Mouse (Mus musculus) heart, embryonic 13.5 days (tissue): ENCODE results near the gene Atp8a2. TPM values are rescaled to one million over a fixed set of nuclear protein-coding genes. Genes with fewer than 3 reads are reported as not detected.
A peak's percentile ranks its signal among the peaks of the same experiment; 100 is the strongest.

Experiments
- ATAC-seq: fragments of 200-750 bp; cut with Nextera tagmentation; 2 replicates; pipeline ENCODE4 v1.8.0; 2017; ENCODE audit warnings: moderate TSS enrichment; ENCODE audit not compliant: insufficient number of reproducible peaks, low FRiP score, low TSS enrichment; ENCODE audit errors: extremely low read depth
- H3K27ac ChIP-seq: fragments of 300-500 bp; sonication (generic); replicated peaks from 2 replicates; pipeline ENCODE4 v1.5.1; 2015; ENCODE audit warnings: moderate library complexity, mild to moderate bottlenecking, inconsistent platforms
- H3K27me3 ChIP-seq: fragments of 300-500 bp; sonication (generic); replicated peaks from 2 replicates; pipeline ENCODE4 v1.6.1; 2015; ENCODE audit warnings: mild to moderate bottlenecking, inconsistent platforms
- H3K36me3 ChIP-seq: fragments of 300-500 bp; sonication (generic); 2 replicates; pipeline ENCODE4 v1.6.1; 2015; ENCODE audit warnings: mild to moderate bottlenecking, inconsistent platforms
- H3K4me1 ChIP-seq: fragments of 300-500 bp; sonication (generic); 2 replicates; pipeline ENCODE4 v1.6.1; 2015; ENCODE audit warnings: inconsistent platforms
- H3K4me2 ChIP-seq: fragments of 300-500 bp; sonication (generic); 2 replicates; pipeline ENCODE4 v1.6.1; 2015; ENCODE audit warnings: inconsistent platforms, mild to moderate bottlenecking, moderate library complexity
- H3K4me3 ChIP-seq: fragments of 300-500 bp; sonication (generic); 2 replicates; pipeline ENCODE4 v1.5.1; 2015; ENCODE audit warnings: moderate library complexity, mild to moderate bottlenecking, inconsistent platforms
- H3K9ac ChIP-seq: fragments of 300-500 bp; sonication (generic); 2 replicates; pipeline ENCODE4 v1.6.1; 2015; ENCODE audit warnings: inconsistent platforms, mild to moderate bottlenecking, moderate library complexity
- H3K9me3 ChIP-seq: fragments of 300-500 bp; sonication (generic); 2 replicates; pipeline ENCODE4 v1.6.1; 2016; ENCODE audit warnings: inconsistent platforms
- WGBS: fragments of 180-500 bp; shearing (Covaris S2); methylation state at CpG from one replicate; pipeline ENCODE4 v1.1.7; 2015; ENCODE audit warnings: mixed read lengths; 5-methylcytosine and 5-hydroxymethylcytosine counted together
- polyA plus RNA-seq: library from polyadenylated mRNA; unstranded; fragments of >200 nt; fragmentation: Nextera tagmentation; extraction: Ambion mirVana; gene quantifications from 2 replicates; pipeline ENCODE4 v1.2.1, GENCODE M21; 2015

The Atp8a2 gene
- polyA plus RNA-seq, 1 experiment from 2014 or later, result 6.7 TPM

DNA sequence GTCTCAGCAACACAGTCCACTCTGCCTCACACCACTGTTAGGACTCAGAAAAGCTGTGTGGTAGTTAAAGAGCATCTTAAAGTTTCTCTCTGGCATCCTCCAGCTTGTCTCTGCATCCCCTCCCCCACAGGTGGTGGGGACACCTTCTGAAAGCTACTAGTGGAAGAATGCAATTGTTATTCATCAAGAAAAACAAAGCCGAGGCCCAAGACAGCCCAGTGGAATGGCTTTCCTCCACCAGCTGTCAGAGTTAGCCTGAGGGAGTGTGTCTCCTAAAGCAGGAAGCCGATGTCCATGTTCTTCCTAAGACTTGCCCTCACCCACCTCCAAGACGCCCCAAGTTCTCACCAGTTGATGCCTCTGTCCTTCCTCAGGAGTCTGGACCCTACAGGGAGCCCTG, 48.1 kb downstream of the Atp8a2 start:
- no peaks in the 10 kb centered on the region for H3K27me3 ChIP-seq

DNA sequence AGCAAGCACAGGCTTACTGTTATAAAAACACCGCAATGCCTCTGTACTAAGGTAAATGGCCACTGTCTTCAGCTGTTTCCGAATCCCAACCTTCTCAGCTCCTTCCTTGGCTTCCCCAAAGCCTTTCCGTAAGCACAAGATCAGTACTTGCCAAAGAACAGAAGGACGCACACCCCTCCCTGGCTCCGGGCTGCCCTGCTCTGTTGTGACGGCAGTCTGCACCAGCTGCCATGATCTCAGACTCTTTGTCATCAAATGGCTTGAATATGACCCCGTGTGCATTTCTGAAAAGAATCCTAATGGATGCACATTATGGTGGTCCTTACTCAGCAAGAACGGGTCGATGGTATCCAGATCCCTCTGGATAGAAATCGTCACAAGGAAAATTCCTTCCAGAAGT, 53.7 kb downstream of the Atp8a2 start:
- WGBS, result 70% methylated on average over 10 of the region's 10 CpGs
- Histone ChIP-seq H3K27me3 (no peaks in the 10 kb centered on the region), H3K9ac (no peak overlapping the region), H3K4me1 (peaks cover 12% of the 10 kb centered on the region), H3K9me3 (no peaks in the 10 kb centered on the region), H3K27ac (no peak overlapping the region), H3K4me3 (no peak overlapping the region), H3K4me2 (no peak overlapping the region), H3K36me3 (no peaks in the 10 kb centered on the region)
- no peak for ATAC-seq

More for the DNA sequence above, 48.1 kb downstream of the Atp8a2 start:
- Histone ChIP-seq H3K9ac (no peak overlapping the region), H3K4me2 (no peak overlapping the region), H3K9me3 (no peaks in the 10 kb centered on the region), H3K27ac (no peak overlapping the region), H3K4me3 (no peak overlapping the region), H3K36me3 (no peaks in the 10 kb centered on the region), H3K4me1 (peaks cover 10% of the 10 kb centered on the region)
- ATAC-seq, result no peak
- WGBS, result 39% methylated on average over 3 of the region's 3 CpGs

DNA sequence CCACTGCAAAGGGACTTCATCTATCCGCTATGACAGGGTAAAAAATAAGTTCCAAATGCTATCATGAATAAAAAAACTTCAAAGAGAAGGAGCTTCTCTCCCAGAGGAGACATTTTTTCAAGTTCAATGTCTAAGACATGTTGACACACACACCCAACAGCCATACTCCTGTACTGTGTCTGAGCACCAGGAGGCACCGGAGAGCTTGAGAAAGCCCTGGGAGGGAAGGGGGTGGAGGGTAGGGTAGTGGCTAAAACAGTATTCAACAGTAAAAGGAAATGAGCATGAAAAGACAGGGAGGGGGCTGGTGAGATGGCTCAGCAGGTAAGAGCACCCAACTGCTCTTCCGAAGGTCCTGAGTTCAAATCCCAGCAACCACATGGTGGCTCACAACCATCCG, 58.6 kb downstream of the Atp8a2 start:
- Histone ChIP-seq H3K36me3 (no peaks in the 10 kb centered on the region), H3K4me3 (no peak overlapping the region), H3K4me1 (no peaks in the 10 kb centered on the region), H3K27me3 (no peaks in the 10 kb centered on the region), H3K4me2 (no peak overlapping the region), H3K27ac (no peak overlapping the region), H3K9me3 (no peaks in the 10 kb centered on the region), H3K9ac (no peak overlapping the region)
- no peak for ATAC-seq
- WGBS, result 84% methylated on average over 4 of the region's 4 CpGs

DNA sequence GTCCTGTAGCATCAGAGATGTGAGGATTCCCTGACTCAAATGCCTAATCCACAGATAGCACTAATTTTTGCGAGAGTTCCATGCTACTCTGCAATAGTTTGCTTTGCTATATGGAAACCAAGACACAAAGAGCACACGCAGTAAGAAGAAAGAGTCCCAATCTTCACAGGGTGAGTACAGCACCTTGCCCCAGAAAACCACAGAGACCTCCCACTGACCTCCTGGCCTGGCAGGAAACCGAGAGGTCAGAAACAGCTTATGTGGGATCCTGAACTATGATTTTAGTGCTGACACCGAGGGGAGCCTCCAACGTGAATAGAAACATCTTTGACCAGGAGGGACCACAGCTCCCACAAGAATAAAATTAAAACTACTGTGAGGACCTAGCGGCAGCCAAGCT, 59.2 kb downstream of the Atp8a2 start:
- Histone ChIP-seq H3K4me2 (no peak overlapping the region), H3K9ac (no peak overlapping the region), H3K27ac (no peak overlapping the region), H3K4me3 (no peak overlapping the region), H3K27me3 (no peaks in the 10 kb centered on the region), H3K36me3 (no peaks in the 10 kb centered on the region), H3K9me3 (no peaks in the 10 kb centered on the region), H3K4me1 (no peaks in the 10 kb centered on the region)
- no peak for ATAC-seq
- 68% methylated on average over 6 of the region's 6 CpGs for WGBS

DNA sequence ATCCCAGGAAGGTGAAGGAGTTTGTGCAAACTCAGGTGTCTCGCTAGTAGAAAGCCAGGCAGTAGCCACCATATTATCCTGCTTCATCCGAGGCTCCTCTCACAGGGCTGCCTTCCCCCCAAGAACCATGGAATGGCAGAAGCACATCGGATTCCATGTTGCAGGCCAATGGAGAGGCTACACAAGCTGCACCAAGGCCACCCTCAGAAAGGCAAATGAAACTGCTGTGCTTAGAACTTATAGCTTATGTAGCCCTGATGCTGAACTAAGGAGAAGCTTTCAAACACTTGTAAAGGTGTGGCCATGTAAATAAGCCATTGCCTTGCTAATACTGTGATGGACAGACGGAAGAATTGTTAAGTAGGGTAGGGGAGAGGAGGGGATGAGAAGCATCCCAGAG, 61.2 kb downstream of the Atp8a2 start:
- Histone ChIP-seq H3K4me2 (no peak overlapping the region), H3K9me3 (no peaks in the 10 kb centered on the region), H3K27ac (no peak overlapping the region), H3K9ac (no peak overlapping the region), H3K4me1 (peaks cover 5% of the 10 kb centered on the region), H3K4me3 (no peak overlapping the region), H3K36me3 (no peaks in the 10 kb centered on the region), H3K27me3 (no peaks in the 10 kb centered on the region)
- no peak for ATAC-seq
- whole genome bisulfite sequencing, result 71% methylated on average over 4 of the region's 4 CpGs

DNA sequence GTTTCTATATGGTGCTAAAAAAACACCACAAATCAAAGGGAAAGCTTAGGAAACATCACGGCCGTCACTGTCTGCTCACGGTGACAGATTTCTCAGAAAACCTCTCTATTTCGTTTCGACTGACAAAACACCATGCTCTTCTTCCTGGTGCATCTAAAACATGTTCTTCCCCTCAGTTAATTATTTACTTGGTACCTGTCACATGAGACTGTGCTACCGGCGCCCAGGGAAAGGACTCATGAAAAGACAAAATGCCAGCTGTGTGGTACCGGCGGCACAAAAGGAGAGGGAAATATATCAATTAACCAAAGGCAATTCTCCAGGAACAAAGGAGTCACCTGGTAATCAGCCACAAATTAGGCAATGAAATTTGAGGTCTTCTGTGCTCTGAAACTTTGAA, 62.3 kb downstream of the Atp8a2 start:
- H3K9ac ChIP-seq, result no peak overlapping the region
- H3K27me3 ChIP-seq, result no peaks in the 10 kb centered on the region
- no peaks in the 10 kb centered on the region for H3K9me3 ChIP-seq
- no peak overlapping the region for H3K4me3 ChIP-seq
- no peaks in the 10 kb centered on the region for H3K36me3 ChIP-seq
- ATAC-seq, result no peak
- 87% methylated on average over 9 of the region's 9 CpGs for WGBS
- no peak overlapping the region for H3K27ac ChIP-seq
- no peak overlapping the region for H3K4me2 ChIP-seq
- H3K4me1 ChIP-seq, result peaks cover 14% of the 10 kb centered on the region

DNA sequence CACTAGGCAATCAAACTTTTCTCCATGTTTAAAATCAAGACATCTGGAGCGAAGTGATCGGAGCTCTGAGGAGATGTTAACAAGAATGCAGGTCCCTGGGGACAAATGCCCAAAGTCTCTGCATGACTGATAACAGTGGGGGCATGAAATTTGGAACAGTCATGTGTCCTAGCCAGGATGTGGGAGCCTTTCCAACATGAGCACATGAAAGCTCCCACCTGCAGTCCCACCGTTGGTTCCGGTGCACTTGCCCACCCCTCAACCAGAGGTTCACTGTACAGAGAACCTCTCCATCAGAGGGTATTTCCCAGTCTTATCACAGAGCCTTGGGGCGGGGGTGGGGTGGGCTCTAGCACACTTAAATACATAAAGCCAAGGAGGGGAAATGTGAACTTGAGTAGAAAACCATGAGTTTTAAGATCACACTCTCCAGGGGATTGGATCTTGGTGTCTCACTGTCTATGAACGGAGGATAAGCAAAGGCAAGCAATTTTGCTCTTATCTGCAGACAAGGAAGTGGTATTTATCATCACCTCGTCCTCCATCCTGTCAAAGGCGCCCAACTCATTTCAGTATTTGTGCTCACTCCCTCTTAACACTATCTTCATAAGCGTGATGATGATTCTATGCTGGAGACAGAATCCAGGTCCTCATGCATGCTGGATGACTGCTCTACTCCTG, 65.6 kb downstream of the Atp8a2 start:
- no peak for ATAC-seq
- H3K27ac ChIP-seq, result no peak overlapping the region
- no peak overlapping the region for H3K4me2 ChIP-seq
- H3K9me3 ChIP-seq, result no peaks in the 10 kb centered on the region
- WGBS, result 57% methylated on average over 9 of the region's 9 CpGs
- H3K36me3 ChIP-seq, result no peaks in the 10 kb centered on the region
- no peak overlapping the region for H3K4me3 ChIP-seq
- no peak overlapping the region for H3K9ac ChIP-seq
- H3K4me1 ChIP-seq, result peaks cover 14% of the 10 kb centered on the region
- H3K27me3 ChIP-seq, result no peaks in the 10 kb centered on the region

DNA sequence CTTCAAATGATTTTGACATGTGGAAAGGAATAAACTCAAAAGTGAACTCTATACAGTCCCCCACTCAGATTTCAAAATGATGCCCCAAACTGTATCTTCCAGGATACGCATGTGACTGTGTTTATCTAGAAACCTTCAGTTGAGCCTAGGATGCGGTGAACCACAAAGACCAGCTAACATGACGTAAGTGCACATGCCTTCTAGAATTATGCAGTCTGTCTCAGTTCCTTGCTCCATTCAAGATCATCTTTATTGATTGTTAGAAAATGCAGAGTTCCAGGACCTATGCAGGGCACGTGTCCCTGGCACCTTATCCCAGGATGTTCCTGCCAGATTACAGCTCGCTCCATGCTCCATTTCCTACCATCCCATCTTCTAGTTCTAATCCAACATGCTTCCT, 67.4 kb downstream of the Atp8a2 start:
- no peaks in the 10 kb centered on the region for H3K9me3 ChIP-seq
- WGBS, result 78% methylated on average over 5 of the region's 5 CpGs
- H3K27me3 ChIP-seq, result no peaks in the 10 kb centered on the region
- H3K9ac ChIP-seq, result no peak overlapping the region
- no peak for ATAC-seq
- no peak overlapping the region for H3K27ac ChIP-seq
- H3K4me2 ChIP-seq, result no peak overlapping the region
- H3K4me1 ChIP-seq, result peaks cover 24% of the 10 kb centered on the region
- no peak overlapping the region for H3K4me3 ChIP-seq
- no peaks in the 10 kb centered on the region for H3K36me3 ChIP-seq

DNA sequence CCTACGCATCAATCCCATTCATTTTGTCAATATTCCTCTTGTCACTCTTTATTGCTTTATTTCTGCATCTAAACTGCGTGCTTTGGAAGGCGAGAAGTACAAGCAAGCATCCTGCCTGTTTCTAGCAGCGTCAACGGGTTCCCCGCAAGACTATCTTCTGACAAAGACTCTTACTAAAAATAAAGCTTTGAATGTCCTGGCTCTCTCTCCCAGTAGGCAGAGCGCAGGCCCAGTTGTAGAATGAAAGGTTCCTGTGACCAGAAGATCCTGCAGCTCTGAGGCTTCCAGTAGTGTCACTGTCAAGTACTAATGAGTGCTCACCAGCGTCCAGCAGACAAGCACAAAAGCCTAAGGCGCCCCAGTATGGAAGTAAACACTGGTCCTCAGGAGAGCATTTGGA, 71.8 kb downstream of the Atp8a2 start:
- peaks cover 20% of the 10 kb centered on the region for H3K4me1 ChIP-seq
- H3K4me2 ChIP-seq, result no peak overlapping the region
- no peak overlapping the region for H3K9ac ChIP-seq
- peak overlapping the region; percentile 57 for H3K27ac ChIP-seq
- H3K27me3 ChIP-seq, result no peaks in the 10 kb centered on the region
- WGBS, result 43% methylated on average over 9 of the region's 9 CpGs
- no peaks in the 10 kb centered on the region for H3K36me3 ChIP-seq
- no peak overlapping the region for H3K4me3 ChIP-seq
- no peak for ATAC-seq
- no peaks in the 10 kb centered on the region for H3K9me3 ChIP-seq

DNA sequence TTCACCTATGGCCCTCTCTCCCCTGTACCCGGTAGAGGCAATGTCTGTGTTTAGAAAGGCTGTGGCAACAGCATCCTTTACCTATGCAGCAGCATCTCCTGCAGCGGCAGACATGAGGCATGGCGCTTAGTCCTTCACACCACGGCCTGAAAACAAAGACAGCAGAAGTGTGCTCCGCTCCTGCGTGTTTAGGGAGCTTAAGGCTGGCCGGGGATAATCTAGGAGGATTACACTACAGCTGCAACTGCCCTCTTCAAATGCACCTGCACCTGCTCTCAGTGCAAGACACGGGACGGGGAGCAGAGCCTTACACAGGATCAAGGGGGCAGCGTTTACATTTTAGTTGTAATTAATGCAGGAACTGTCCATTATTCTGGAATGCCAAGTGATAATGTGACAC, 75.4 kb downstream of the Atp8a2 start:
- no peak overlapping the region for H3K9ac ChIP-seq

DNA sequence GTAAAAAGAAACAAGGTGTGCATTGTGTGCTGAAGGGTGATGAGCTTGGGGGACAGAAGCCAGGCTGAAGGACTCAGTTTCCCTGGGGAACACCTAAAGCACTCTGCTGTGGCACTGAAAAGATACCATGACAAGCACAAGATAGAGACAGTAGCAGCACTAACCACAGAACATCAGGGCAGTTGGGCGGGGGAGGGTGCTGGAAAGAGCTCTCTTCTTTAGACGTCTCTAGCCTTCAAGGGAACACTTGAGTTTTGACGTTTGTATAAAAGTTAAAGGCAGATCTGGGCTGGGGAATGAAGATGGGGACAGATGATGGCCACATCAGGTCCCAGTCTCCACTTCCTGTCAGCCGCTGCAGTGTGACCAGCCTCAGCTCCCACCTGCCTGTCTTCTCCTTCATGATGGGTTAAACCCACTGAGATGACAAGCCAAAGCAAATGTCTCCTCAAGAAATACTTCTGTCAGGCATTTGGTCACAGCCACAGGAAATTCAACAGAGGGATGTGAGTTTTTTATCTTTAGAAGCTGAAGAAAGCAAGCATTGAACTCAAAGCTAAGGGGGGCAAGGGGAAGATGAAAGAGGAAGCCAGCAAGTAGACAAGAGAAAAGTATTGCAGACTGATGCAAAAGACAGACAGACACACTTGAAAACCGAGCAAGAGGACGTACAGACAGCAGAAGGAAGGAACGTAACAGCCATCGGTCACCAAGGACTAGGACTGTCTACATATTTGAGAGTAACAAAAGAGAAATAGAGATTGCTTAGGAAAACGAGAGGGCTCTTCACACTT, 79.0 kb downstream of the Atp8a2 start:
- no peak for ATAC-seq
- whole genome bisulfite sequencing, result 62% methylated on average over 9 of the region's 9 CpGs
- no peak overlapping the region for H3K4me3 ChIP-seq

More for the DNA sequence above, 75.4 kb downstream of the Atp8a2 start:
- H3K4me1 ChIP-seq, result peaks cover 17% of the 10 kb centered on the region
- WGBS, result 62% methylated on average over 10 of the region's 10 CpGs
- ATAC-seq, result no peak
- H3K27me3 ChIP-seq, result no peaks in the 10 kb centered on the region
- no peaks in the 10 kb centered on the region for H3K9me3 ChIP-seq
- H3K4me3 ChIP-seq, result no peak overlapping the region
- H3K4me2 ChIP-seq, result no peak overlapping the region
- H3K27ac ChIP-seq, result no peak overlapping the region
- no peaks in the 10 kb centered on the region for H3K36me3 ChIP-seq

More for the DNA sequence above, 79.0 kb downstream of the Atp8a2 start:
- Histone ChIP-seq H3K9ac (no peak overlapping the region), H3K36me3 (no peaks in the 10 kb centered on the region), H3K27ac (no peak overlapping the region), H3K4me1 (no peaks in the 10 kb centered on the region), H3K27me3 (no peaks in the 10 kb centered on the region), H3K9me3 (no peaks in the 10 kb centered on the region), H3K4me2 (no peak overlapping the region)
